Mouse (Mus musculus) right cerebral cortex, adult 18-20 months (tissue): ENCODE data around the gene Ano5.

ENCODE experiments used
- DNase-seq: peaks from one replicate; pipeline ENCODE4 v3.0.0; 2022; ENCODE audit warnings: mixed read lengths

Gene Ano5

GRCm38 (mm10) chr7:51631171-51631570, 120.3 kb downstream of the Ano5 start:
- DNase-seq: no peak

GRCm38 (mm10) chr7:51632543-51633229, 121.9 kb downstream of the Ano5 start:
- DNase-seq: no peak

GRCm38 (mm10) chr7:51633230-51633844, 122.5 kb downstream of the Ano5 start:
- no peak for DNase-seq
